Mouse (Mus musculus) heart, adult 9 months (tissue): ENCODE measurements around the gene Btrc.

Experiments used
- DNase-seq, 2 experiments: peaks; one replicate each; pipeline ENCODE4 v3.0.0; 2022; ENCODE audit warnings: low spot score in 2 of 2

Gene Btrc

DNA sequence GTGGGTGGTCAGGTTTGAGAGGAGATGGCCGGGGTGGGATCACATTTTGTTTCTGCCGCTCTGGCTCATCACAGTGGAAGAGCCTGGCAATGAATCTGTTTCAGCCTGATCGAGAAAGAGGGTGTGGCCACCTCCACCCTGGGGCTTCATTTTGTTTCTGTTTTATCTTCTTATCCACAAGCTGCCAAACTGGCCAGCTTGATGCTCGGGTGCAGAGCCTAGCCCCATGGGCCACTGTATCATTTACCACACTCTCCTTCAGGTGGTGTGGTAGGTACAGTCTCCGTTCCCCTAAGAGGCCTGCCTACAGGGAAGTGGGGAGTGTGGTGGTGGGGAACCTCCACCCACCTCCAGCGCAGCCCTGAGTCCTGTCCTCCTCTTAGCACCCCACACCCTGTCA, 209.5 kb downstream of the Btrc start:
- no peak for DNase-seq

DNA sequence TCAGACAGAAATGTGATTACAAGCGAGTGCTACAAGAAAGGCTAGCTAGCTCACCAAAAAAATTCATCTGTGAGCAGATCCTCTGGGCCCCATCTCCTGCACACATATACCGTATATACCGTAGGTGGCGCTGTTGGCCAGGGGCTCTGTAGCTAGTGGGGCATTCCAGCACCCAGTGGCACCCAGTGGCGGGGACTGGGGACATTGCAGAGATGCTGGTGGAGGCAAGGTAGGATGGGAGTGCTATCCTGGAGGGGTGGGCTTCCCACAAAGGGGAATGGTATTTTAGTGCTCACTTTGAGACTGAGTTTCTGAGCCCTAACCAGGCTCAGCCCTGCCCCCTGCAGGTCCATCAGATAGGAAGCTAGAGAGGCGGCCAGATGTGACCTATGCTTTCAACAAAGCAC, 210.3 kb downstream of the Btrc start:
- DNase-seq = peak; percentile 73

DNA sequence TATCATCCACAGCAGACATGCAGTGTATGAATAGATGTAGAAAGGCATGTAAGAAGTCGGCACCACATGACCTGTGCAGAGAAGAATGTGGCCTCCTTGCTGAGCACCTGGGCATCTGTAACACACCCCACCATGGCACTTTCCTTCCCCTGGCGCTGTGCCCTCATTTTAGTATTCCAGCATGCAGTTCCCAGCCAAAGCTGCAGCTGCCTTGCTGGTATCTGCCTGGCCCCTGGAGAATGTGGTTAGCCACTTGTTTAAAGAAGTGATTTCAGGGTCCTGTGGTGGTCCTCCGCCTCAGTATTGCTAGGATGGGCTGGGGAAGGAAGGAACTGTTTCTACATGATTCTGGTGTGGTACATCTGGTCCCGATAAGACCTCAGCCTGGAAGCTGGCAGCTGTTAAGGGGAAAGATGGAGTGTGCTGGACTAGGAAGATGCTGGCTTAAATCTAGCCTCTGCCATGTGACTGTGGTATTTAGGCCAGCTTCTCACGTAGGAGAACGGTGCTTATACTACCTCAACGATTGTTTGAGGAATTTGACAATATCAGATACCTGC, 210.9 kb downstream of the Btrc start:
- DNase-seq = no peak

DNA sequence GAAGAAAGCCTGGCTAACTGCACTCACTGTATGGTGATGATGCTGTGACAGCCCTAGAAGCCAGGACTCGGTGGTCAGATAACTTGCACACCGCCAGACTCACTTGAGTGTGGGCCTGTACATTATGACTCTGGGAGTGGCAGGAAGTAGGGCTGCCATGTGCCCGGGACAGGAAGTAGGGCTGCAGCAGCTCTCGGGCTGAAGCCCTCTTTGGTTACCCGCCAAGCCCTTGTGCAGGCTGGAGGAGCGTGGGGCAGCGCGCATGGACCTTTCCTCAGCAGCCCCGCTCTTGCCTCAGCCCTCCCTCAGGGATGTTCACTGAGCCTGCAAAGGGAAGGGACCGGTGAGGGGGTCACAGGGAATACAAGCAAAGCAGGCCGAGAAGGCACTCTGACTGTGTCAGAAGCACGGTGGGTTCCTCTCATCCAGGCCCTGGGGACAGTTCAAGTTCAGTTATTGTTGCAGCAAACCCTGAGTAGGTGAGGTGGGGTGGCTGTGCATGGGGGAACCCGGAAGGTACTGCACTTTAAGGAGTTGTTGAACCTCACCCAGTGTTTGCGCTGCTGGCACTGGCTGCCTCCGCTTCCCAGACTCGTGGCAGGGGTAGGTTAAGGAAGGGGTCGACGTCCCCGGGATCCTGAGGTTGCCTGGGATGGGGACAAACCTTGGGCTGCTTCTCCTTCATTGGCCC, 211.6 kb downstream of the Btrc start:
- no peak for DNase-seq

DNA sequence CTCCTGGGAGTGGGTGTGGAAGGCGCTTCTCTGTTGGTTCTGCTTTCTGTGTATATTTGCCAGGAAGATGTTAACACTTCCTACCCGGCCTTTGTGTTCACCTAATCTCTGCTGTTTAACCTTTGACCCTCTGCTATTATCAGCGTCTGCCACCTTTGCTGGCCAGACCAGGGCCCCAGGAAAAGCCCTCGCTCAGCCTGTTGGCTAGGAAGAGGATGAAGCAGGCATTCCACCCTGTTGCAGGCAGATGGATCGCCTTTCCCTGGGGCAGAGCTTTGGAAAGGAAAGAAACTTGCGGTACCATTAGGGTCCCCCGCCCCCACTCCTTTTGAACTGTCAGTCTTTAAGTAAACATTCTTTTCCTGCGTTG, 212.1 kb downstream of the Btrc start:
- DNase-seq = no peak

DNA sequence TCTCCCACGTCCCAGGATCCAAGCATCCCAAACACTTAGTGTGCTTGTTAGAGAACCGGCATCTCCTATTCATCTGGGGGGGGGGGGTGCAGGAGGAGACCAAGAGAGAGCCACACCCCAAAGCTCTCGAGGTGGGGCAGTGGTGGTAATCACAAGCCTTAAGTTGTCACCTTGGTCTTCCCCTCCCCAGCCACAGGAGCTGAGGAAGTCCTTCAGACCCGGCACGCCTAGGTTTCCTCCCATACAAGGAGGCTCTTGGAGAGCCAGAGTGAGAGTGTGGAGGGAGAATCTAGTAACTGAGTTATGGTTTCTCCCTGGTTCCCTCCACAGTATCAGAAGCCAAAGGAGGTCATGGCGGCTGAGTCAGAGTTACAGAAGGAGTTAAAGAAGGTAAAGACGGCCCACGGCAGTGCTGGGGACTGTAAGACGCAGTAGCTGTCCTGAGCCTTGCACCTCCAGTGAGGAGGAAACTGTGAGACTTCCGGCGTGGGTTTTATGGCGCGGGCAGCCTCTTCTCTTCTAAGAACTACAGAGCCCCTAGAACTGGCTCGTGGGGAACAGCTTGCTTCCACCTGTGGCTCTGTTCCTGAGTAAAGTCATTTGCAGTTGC, 213.7 kb downstream of the Btrc start:
- DNase-seq = no peak

DNA sequence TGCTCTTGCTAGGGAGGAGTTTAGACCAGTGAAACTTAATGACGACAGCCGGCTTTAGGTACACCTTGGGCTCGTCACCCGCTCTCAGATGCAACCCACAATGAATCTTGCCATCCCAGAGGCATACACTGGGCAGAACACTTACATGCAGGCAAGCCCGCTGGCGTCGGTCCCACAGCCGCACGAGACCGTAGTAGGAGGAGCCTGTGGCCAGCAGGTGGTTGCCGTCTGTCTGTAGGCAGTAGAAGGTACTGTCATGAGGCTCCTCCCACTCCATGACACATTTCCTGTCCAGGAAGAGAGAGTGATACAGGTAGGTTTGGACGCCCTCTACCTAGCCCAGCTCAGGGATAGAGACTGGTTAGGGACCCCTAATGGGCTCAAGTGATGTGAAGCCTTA, 215.4 kb downstream of the Btrc start:
- no peak for DNase-seq

DNA sequence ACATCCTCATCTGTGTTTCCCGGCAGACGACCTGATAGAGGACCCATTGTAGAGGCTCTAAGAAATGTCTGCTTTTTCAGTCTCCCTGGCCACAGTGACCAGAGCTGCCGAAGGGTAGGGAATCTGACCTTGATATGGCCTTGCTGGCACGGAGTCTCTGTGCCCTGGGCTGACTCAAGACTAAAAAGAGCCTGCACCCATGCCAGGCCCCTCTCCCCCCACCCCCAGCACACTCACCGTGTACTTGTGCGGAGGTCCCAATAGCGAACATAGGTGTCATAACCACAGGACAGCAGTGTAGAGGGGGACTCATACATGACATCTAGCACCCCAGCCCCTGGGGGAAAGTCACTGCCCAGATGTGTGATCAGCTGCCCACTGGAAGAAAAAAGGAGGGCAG, 215.9 kb downstream of the Btrc start:
- DNase-seq = peak in 1 of 2 experiments; percentile 38
